ENCODE assay signal across 18 mouse cellular contexts in genomic region chr8:11963575-11963974, GRCm38 (mm10).
"Had no signal": no experiment of that assay in that cellular context is flagged by ENCODE, and none has a peak within 500 bp of the region (broad histone marks: within the 10 kb centered on the region; RNA-seq: fewer than 3 reads in every experiment).

No protein-coding gene starts in this region.

- H3K9ac ChIP-seq: lung, embryonic 14.5 days; midbrain, embryonic 12.5 days; neural tube, embryonic 13.5 days; neural tube, embryonic 15.5 days had no signal

- H3K4me1 ChIP-seq: midbrain, embryonic 10.5 days; midbrain, embryonic 12.5 days; neural tube, embryonic 13.5 days; neural tube, embryonic 15.5 days had no signal

- DNase-seq: lung, adult 18-20 months; lung, embryonic 14.5 days; lung, postnatal 10 days; lung, postnatal 4 days; midbrain, embryonic 14.5 days; right cerebral cortex, adult 18-20 months; right cerebral cortex, postnatal 25 days; right cerebral cortex, postnatal 4 days; spleen, adult 18-20 months; thymus, adult 18-20 months; thymus, postnatal 14 days; thymus, postnatal 36 days had no signal

- ATAC-seq: midbrain, embryonic 16.5 days had no signal

- H3K4me3 ChIP-seq: midbrain, embryonic 10.5 days; midbrain, embryonic 12.5 days; myocyte; neural tube, embryonic 13.5 days; neural tube, embryonic 15.5 days had no signal

- H3K36me3 ChIP-seq: midbrain, embryonic 10.5 days; midbrain, embryonic 12.5 days; neural tube, embryonic 13.5 days; neural tube, embryonic 15.5 days had no signal

- H3K27ac ChIP-seq: midbrain, embryonic 10.5 days; midbrain, embryonic 12.5 days; neural tube, embryonic 13.5 days; neural tube, embryonic 15.5 days had no signal

- H3K9me3 ChIP-seq: midbrain, embryonic 10.5 days; midbrain, embryonic 12.5 days; neural tube, embryonic 13.5 days; neural tube, embryonic 15.5 days had no signal

- H3K4me2 ChIP-seq: lung, embryonic 14.5 days; midbrain, embryonic 12.5 days; neural tube, embryonic 13.5 days; neural tube, embryonic 15.5 days had no signal
